Mouse (Mus musculus): ENCODE data around the gene Il20ra. TPM values are rescaled to one million over a fixed set of nuclear protein-coding genes. Genes with fewer than 3 reads are reported as not detected.

The Il20ra gene
- polyA plus RNA-seq, 1 experiment from 2014 or later = 0.14 TPM

GRCm38 (mm10) chr10:19794996-19795395, 82.6 kb downstream of the Il20ra start:
- H3K4me1 ChIP-seq (replicated peaks) = no peaks in the 10 kb centered on the region
- H3K27ac ChIP-seq = no peak overlapping the region
- WGBS = 84% methylated on average over 8 of the region's 8 CpGs
- DNase-seq (ENCODE audit: low spot score) = no peak
- no peaks in the 10 kb centered on the region for H3K27me3 ChIP-seq (ENCODE audit: insufficient read depth, poor library complexity, severe bottlenecking)
- H3K4me3 ChIP-seq = no peak overlapping the region
- no peaks in the 10 kb centered on the region for H3K36me3 ChIP-seq
- peaks cover 3% of the 10 kb centered on the region for H3K9me3 ChIP-seq

GRCm38 (mm10) chr10:19802958-19803357, 90.6 kb downstream of the Il20ra start:
- DNase-seq (ENCODE audit: low spot score) = no peak
- Histone ChIP-seq H3K27ac (no peak overlapping the region), H3K9me3 (peaks cover 3% of the 10 kb centered on the region), H3K4me1 (replicated peaks) (no peaks in the 10 kb centered on the region), H3K4me3 (no peak overlapping the region), H3K27me3 (ENCODE audit: insufficient read depth, poor library complexity, severe bottlenecking) (no peaks in the 10 kb centered on the region), H3K36me3 (no peaks in the 10 kb centered on the region)
- 90% methylated on average over 7 of the region's 7 CpGs for WGBS

- Histone ChIP-seq H3K4me3 (no peak overlapping the region), H3K36me3 (no peaks in the 10 kb centered on the region), H3K27ac (no peak overlapping the region), H3K4me1 (replicated peaks) (no peaks in the 10 kb centered on the region), H3K27me3 (ENCODE audit: insufficient read depth, poor library complexity, severe bottlenecking) (no peaks in the 10 kb centered on the region), H3K9me3 (no peaks in the 10 kb centered on the region)
- WGBS = 91% methylated on average over 7 of the region's 7 CpGs
- no peak for DNase-seq (ENCODE audit: low spot score)
These were observed 92.4 kb downstream of the Il20ra start for GRCm38 (mm10) chr10:19804763-19805162.

Other genes starting within 250 kb of the Il20ra start
- gene Ifngr1, start 120.6 kb upstream of the Il20ra start, polyA plus RNA-seq (2016; fragmentation: Nextera tagmentation; extraction: Ambion mirVana) = 29.8 and 33.5 TPM in 2 replicates
- gene Il22ra2, start 90.6 kb upstream of the Il20ra start, polyA plus RNA-seq (2016; fragmentation: Nextera tagmentation; extraction: Ambion mirVana) = not detected in 2 replicates
- gene Slc35d3, start 138.9 kb downstream of the Il20ra start, polyA plus RNA-seq (2016; fragmentation: Nextera tagmentation; extraction: Ambion mirVana) = 0.71 and 0.78 TPM in 2 replicates
- 31.7 and 33.0 TPM in 2 replicates for gene Pex7, start 195.1 kb downstream of the Il20ra start, polyA plus RNA-seq (2016; fragmentation: Nextera tagmentation; extraction: Ambion mirVana)
- gene Map3k5, start 221.9 kb downstream of the Il20ra start, polyA plus RNA-seq (2016; fragmentation: Nextera tagmentation; extraction: Ambion mirVana) = 0.46 and 0.55 TPM in 2 replicates

All from hindbrain, embryonic 10.5 days (tissue).